Mouse (Mus musculus) fibroblast of lung, adult 2 months (primary cell): ENCODE results near the gene Kcnma1.

Source experiments
- DNase-seq: peaks from one replicate; pipeline ENCODE4 v3.0.0-alpha.2; 2011; ENCODE audit warnings: low read depth

Gene Kcnma1

GRCm38 (mm10) chr14:23682758-23683157 lies 331.5 kb downstream of the Kcnma1 start:
- no peak for DNase-seq

- DNase-seq, result no peak
Observed at GRCm38 (mm10) chr14:23679378-23679777, 334.9 kb downstream of the Kcnma1 start.

GRCm38 (mm10) chr14:23666420-23666819 lies 347.9 kb downstream of the Kcnma1 start:
- no peak for DNase-seq

GRCm38 (mm10) chr14:23651682-23652081 lies 362.6 kb downstream of the Kcnma1 start:
- DNase-seq, result no peak

GRCm38 (mm10) chr14:23650126-23650525 lies 364.2 kb downstream of the Kcnma1 start:
- DNase-seq, result no peak

- no peak for DNase-seq
Observed at GRCm38 (mm10) chr14:23645361-23646063, 368.8 kb downstream of the Kcnma1 start.

- no peak for DNase-seq
Observed at GRCm38 (mm10) chr14:23643162-23643561, 371.1 kb downstream of the Kcnma1 start.

- no peak for DNase-seq
Observed at GRCm38 (mm10) chr14:23640665-23641064, 373.6 kb downstream of the Kcnma1 start.

GRCm38 (mm10) chr14:23638078-23638695 lies 376.1 kb downstream of the Kcnma1 start:
- no peak for DNase-seq

- no peak for DNase-seq
Observed at GRCm38 (mm10) chr14:23635903-23636302, 378.4 kb downstream of the Kcnma1 start.

GRCm38 (mm10) chr14:23633011-23633595 lies 381.2 kb downstream of the Kcnma1 start:
- DNase-seq, result no peak

GRCm38 (mm10) chr14:23626925-23627324 lies 387.4 kb downstream of the Kcnma1 start:
- DNase-seq, result no peak

- DNase-seq, result no peak
Observed at GRCm38 (mm10) chr14:23626114-23626513, 388.2 kb downstream of the Kcnma1 start.

GRCm38 (mm10) chr14:23625436-23625835 lies 388.9 kb downstream of the Kcnma1 start:
- DNase-seq, result no peak

- peak; percentile 52 for DNase-seq
Observed at GRCm38 (mm10) chr14:23624455-23624854, 389.8 kb downstream of the Kcnma1 start.

GRCm38 (mm10) chr14:23620685-23621084 lies 393.6 kb downstream of the Kcnma1 start:
- no peak for DNase-seq

- no peak for DNase-seq
Observed at GRCm38 (mm10) chr14:23618973-23619372, 395.3 kb downstream of the Kcnma1 start.

GRCm38 (mm10) chr14:23618081-23618480 lies 396.2 kb downstream of the Kcnma1 start:
- DNase-seq, result no peak

- no peak for DNase-seq
Observed at GRCm38 (mm10) chr14:23610054-23610453, 404.2 kb downstream of the Kcnma1 start.

GRCm38 (mm10) chr14:23605740-23606139 lies 408.6 kb downstream of the Kcnma1 start:
- DNase-seq, result no peak

GRCm38 (mm10) chr14:23602937-23603336 lies 411.4 kb downstream of the Kcnma1 start:
- DNase-seq, result no peak

GRCm38 (mm10) chr14:23602054-23602453 lies 412.2 kb downstream of the Kcnma1 start:
- no peak for DNase-seq

- no peak for DNase-seq
Observed at GRCm38 (mm10) chr14:23594629-23595028, 419.7 kb downstream of the Kcnma1 start.
